Mouse (Mus musculus): ENCODE results near the gene Ang5. TPM values are rescaled to one million over a fixed set of nuclear protein-coding genes. Genes with fewer than 3 reads are reported as not detected.
"Not testable (repeated sequence)": the region's sequence is repeated elsewhere in the genome, so short reads cannot be mapped to it uniquely, and the experiment has no call there.

Ang5 gene
- not detected in 2 replicates for total RNA-seq (2014; fragmentation: Nextera tagmentation)
- not detected in 2 replicates for total RNA-seq (2017)

GRCm38 (mm10) chr14:43956769-43957168, at the start of gene Ang5:
Ang5 (plus strand) TSS chr14:43957069.
- not testable (repeated sequence) for ATAC-seq (replicated peaks; ENCODE audit: poor library complexity, severe bottlenecking)

GRCm38 (mm10) chr14:43918214-43918613, 38.7 kb upstream of the Ang5 start:
- ATAC-seq (replicated peaks; ENCODE audit: poor library complexity, severe bottlenecking): peak; percentile 89

GRCm38 (mm10) chr14:43923459-43923858, 33.4 kb upstream of the Ang5 start, which contains the start of gene Ear10:
Ear10 (minus strand) TSS chr14:43923559.
- ATAC-seq (replicated peaks; ENCODE audit: poor library complexity, severe bottlenecking): not testable (repeated sequence)

DNA sequence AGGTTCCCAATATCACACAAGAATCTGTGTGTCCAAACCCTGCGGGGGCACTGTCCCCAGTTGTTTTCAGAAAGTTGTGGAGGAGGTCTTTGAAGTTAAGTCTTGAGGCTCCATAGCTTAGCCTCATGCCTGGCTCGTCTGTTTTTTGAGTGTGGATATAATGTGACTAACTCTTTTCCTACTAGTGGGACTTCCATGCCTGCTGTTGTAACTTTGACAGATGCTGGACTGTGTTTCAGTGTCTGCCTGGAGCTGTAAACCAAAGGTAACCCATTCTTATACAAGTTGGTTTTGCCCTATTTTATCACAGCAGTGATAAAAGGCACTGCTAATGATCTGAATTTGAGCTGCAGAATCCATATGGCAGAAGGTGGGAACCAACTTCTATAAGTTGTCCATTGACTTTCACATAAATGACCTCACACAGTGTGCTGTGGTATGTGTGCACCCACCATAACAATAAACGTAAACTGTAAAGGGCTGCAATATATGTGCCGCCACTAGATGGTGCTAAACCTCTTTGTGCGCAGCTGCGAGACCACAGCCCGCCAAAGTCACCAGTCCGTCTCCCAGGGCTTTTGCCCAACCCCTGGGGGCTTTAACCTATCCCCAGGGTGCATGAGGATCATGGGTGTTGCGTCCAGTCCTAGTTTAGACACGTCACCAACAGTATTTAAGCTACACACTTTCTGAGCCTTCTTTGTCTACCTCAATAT, 32.0 kb upstream of the Ang5 start, which contains the start of gene Gm8113:
Gm8113 (plus strand) TSS at position 703 of the 716 bp plus-strand sequence.
- peak; percentile 93 for ATAC-seq (replicated peaks; ENCODE audit: poor library complexity, severe bottlenecking)

GRCm38 (mm10) chr14:43925404-43925950, 31.4 kb upstream of the Ang5 start:
- ATAC-seq (replicated peaks; ENCODE audit: poor library complexity, severe bottlenecking): peak; percentile 48; the same call in 1 of the 2 replicates

GRCm38 (mm10) chr14:43932991-43933390, 23.9 kb upstream of the Ang5 start:
- ATAC-seq (replicated peaks; ENCODE audit: poor library complexity, severe bottlenecking): peak; percentile 71; the same call in 1 of the 2 replicates

DNA sequence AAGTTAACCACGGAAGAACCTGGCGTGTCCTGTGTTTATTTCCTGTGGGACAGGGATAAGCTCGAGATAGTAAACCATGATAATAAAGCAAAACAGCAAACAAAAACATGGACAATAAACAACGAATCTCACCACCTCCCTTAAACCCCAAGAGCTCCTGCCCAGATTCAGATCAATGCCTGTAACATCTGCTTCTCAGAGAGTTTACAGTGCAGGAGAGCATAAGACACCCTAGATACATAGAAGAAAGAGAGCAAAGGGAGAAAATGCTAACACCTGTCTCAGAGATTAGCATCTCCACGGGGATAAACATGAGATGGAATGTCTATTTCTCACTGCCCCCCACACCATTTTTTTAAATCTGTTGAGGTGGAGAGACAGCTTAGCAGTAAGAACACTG, 23.5 kb upstream of the Ang5 start:
- not testable (repeated sequence) for ATAC-seq (replicated peaks; ENCODE audit: poor library complexity, severe bottlenecking)

- peak; percentile 86 for ATAC-seq (replicated peaks; ENCODE audit: poor library complexity, severe bottlenecking)
Measured at GRCm38 (mm10) chr14:43953382-43953781, 3.5 kb upstream of the Ang5 start.

GRCm38 (mm10) chr14:43955074-43955473, 1.8 kb upstream of the Ang5 start:
- ATAC-seq (replicated peaks; ENCODE audit: poor library complexity, severe bottlenecking): peak; percentile 60

GRCm38 (mm10) chr14:43983454-43983853, 26.6 kb downstream of the Ang5 start:
- ATAC-seq (replicated peaks; ENCODE audit: poor library complexity, severe bottlenecking): no peak

DNA sequence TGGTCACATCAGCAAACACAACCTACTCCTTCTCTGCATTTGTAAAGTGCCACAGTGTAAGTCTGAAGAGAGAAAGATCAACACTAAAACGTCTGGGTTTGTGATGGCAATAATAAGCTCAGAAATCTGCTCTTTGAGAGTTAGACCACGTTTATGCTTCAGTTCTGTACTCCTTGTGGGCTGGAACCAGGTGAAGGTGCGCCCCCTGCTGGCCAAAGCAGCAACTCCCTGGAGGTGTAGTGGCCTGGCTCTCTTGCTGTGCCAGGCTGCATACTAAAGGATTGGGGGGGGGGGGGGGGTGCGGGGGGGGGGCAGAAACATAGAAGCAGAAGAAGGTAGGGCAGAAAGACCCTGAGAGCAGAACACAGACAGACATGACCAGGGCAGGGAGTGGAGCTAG, 27.0 kb downstream of the Ang5 start:
- peak; percentile 80 for ATAC-seq (replicated peaks; ENCODE audit: poor library complexity, severe bottlenecking)

- no peak for ATAC-seq (replicated peaks; ENCODE audit: poor library complexity, severe bottlenecking)
Measured at GRCm38 (mm10) chr14:43986147-43986546, 29.3 kb downstream of the Ang5 start.

GRCm38 (mm10) chr14:43987404-43987803, 30.5 kb downstream of the Ang5 start:
- ATAC-seq (replicated peaks; ENCODE audit: poor library complexity, severe bottlenecking): peak; percentile 87

DNA sequence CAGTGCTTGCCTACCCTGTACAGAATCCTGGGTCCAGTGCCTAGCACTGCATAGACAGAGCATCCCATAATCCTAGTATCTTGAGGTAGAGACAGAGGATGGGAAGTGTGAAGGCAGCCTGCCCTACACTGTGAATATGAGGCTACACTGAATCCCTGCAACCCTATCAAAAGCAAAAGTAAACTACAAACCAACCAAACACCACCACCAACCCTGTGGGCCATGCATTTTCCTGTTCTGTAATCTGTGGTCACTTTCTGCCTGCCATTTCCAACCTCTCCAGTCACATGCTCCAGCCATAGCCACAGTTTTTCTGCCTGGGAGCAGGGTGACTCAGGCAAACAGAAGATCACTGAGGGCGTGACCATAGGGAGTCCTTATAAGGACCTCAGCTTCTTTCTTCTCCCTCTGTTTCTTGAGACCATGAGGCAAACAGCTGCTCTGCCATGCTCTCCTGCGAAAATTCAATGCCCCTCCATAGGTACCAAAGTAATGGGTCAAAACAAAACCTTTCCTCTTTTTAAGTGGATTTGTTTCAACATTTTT, 41.7 kb downstream of the Ang5 start:
- ATAC-seq (replicated peaks; ENCODE audit: poor library complexity, severe bottlenecking): peak; percentile 99

DNA sequence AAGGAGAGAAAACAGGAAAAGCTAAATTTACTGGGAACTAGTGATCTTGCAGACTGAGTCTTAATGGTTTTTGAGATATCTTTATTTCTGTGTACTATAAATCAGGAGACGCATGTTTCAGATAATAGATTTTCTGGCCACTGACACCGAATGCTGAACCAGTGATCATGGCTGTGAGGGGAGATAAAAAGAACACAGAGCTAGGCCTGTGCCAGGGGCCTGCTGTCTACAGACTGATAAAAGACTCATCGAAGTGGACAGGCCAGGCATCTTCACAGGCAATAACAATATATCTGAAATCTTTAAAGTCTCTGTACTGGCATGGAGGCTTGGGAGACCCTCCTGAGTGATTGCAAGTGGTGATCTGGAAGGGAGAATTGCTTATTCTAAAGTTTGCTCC, 44.7 kb downstream of the Ang5 start:
- no peak for ATAC-seq (replicated peaks; ENCODE audit: poor library complexity, severe bottlenecking)

DNA sequence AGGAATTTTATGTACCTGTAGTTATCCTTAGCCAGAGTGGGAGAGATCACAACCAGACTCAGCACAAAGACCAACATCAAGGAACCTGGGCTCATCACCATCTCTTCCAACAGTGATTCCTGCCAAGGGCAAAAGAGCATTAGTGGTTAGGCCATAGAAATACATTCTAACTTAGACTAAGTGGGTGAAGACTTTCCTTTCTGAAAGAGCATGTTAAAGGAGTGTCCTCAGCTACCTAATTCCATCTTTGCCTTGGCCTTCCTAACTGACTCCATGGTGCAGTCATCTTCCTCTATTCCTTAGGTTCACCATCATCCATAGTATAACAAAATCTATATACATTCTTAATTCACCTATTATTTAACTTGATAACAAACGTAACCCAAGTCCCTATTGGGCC, 45.3 kb downstream of the Ang5 start, which contains the start of gene Ang6:
Ang6 (minus strand) TSS at position 101 of the 400 bp plus-strand sequence.
- ATAC-seq (replicated peaks; ENCODE audit: poor library complexity, severe bottlenecking): no peak

- ATAC-seq (replicated peaks; ENCODE audit: poor library complexity, severe bottlenecking): peak; percentile 65
Measured at GRCm38 (mm10) chr14:44008021-44008420, 51.2 kb downstream of the Ang5 start.

DNA sequence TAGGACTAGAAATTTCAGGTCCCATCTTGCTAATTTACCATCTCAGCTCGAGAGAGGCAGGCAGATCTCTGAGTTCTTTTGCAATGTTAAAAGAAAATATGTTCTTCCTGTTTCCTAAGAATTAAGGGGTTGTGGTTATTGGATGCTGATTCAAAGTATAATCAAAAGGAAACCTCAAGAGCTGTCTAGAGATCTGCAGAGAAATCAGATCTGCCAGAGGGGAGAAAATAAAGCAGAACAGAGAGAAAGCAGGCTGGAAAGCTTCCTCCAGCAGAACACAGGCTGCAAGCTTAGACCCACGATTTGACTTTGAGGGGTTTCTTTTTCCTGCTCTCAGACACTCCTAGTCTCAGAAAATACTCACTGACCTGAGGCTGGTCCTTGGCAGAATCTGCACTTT, 52.8 kb downstream of the Ang5 start:
- ATAC-seq (replicated peaks; ENCODE audit: poor library complexity, severe bottlenecking): peak; percentile 83

All from granulocyte monocyte progenitor cell, adult 5-6 weeks (primary cell).